Mouse (Mus musculus) limb, embryonic 14.5 days (tissue): ENCODE results near the gene Gm49510. TPM values are rescaled to one million over a fixed set of nuclear protein-coding genes. Genes with fewer than 3 reads are reported as not detected.

Experiments used
- ATAC-seq: fragments of 200-750 bp; cut with Nextera tagmentation; 2 replicates; pipeline ENCODE4 v1.8.0; 2017; ENCODE audit warnings: low read depth, moderate number of reproducible peaks, moderate TSS enrichment; ENCODE audit not compliant: low FRiP score
- DNase-seq: peaks from one replicate; pipeline ENCODE4 v3.0.0-alpha.2; 2015; ENCODE audit warnings: low spot score
- H3K27ac ChIP-seq: fragments of 300-500 bp; sonication (generic); replicated peaks from 2 replicates; pipeline ENCODE4 v1.5.1; 2014; ENCODE audit warnings: low read depth, mild to moderate bottlenecking, low read length, moderate library complexity, mixed read lengths
- H3K27me3 ChIP-seq: fragments of 300-500 bp; sonication (generic); 2 replicates; pipeline ENCODE4 v1.6.1; 2014; ENCODE audit warnings: low read length, mixed read lengths; ENCODE audit not compliant: control insufficient read depth, insufficient read depth
- H3K36me3 ChIP-seq: fragments of 300-500 bp; sonication (generic); 2 replicates; pipeline ENCODE4 v1.6.1; 2014; ENCODE audit warnings: mild to moderate bottlenecking, low read length, moderate library complexity, mixed read lengths; ENCODE audit not compliant: control insufficient read depth, insufficient read depth
- H3K4me1 ChIP-seq: fragments of 300-500 bp; sonication (generic); 2 replicates; pipeline ENCODE4 v1.6.1; 2014; ENCODE audit warnings: antibody characterized with exemption, low read length, mixed read lengths; ENCODE audit not compliant: control insufficient read depth, insufficient read depth
- H3K4me2 ChIP-seq: fragments of 300-500 bp; sonication (generic); replicated peaks from 2 replicates; pipeline ENCODE4 v1.6.1; 2014; ENCODE audit warnings: low read depth, mild to moderate bottlenecking, low read length, moderate library complexity; ENCODE audit not compliant: severe bottlenecking
- H3K4me3 ChIP-seq: fragments of 300-500 bp; sonication (generic); replicated peaks from 2 replicates; pipeline ENCODE4 v1.5.1; 2014; ENCODE audit warnings: low read length
- H3K9ac ChIP-seq: fragments of 300-500 bp; sonication (generic); 2 replicates; pipeline ENCODE4 v1.6.1; 2014; ENCODE audit warnings: mild to moderate bottlenecking, low read depth, low read length, moderate library complexity; ENCODE audit not compliant: severe bottlenecking
- H3K9me3 ChIP-seq: fragments of 300-500 bp; sonication (generic); 2 replicates; pipeline ENCODE4 v1.6.1; 2016; ENCODE audit warnings: low read length; ENCODE audit not compliant: control insufficient read depth
- POLR2A ChIP-seq: fragments of 200-500 bp; IDR thresholded peaks from 2 replicates; pipeline ENCODE4 v1.8.0; 2012; ENCODE audit warnings: inconsistent platforms, mild to moderate bottlenecking, moderate library complexity, borderline replicate concordance; ENCODE audit not compliant: insufficient read depth, insufficient read length; ENCODE audit errors: extremely low read depth
- WGBS: fragments of 180-500 bp; shearing (Covaris S2); extraction: QIAGEN DNeasy Blood & Tissue Kit; methylation state at CpG from one replicate; pipeline ENCODE4 v1.1.7; 2014; 5-methylcytosine and 5-hydroxymethylcytosine counted together
- polyA plus RNA-seq, 2 experiments: library from polyadenylated mRNA; depleted of rRNA in 1 of 2; stranded (reverse) in 1 of 2; unstranded in 1 of 2; fragments of >200 nt; fragmentation: Nextera tagmentation in 1 of 2; extraction: Ambion mirVana in 1 of 2; gene quantifications; 2 replicates each; pipeline versions ENCODE4 v1.2.1 to v1.2.3; 2012 to 2014

Gm49510 gene
- polyA plus RNA-seq, 2 experiments = 0.20 to 0.92 TPM

DNA sequence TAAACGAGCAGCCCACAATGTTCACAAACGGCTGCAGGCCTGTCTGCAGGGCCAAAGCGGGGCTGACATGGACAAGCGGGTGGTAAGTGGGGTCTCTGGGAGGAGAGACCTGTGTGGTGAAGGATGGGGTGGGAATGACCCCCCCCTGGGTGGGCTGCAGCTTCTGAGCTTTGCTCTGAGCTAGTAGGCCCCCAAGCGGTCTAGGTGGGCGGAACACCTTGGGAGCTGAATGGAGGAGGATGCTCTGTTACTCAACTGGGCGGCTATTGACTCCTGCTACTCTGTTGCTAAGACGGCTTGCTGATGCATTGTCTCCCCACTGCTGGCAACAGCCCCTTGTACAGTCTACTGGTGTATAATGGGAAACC, 1.9 kb downstream of the Gm49510 start:
- Histone ChIP-seq H3K36me3 (peaks cover 41% of the 10 kb centered on the region), H3K9me3 (no peaks in the 10 kb centered on the region), H3K9ac (peak overlapping the region; percentile 64), H3K4me1 (peaks cover 26% of the 10 kb centered on the region), H3K27ac (no peak overlapping the region), H3K4me2 (peak overlapping the region; percentile 82), H3K4me3 (peak overlapping the region; percentile 61), H3K27me3 (no peaks in the 10 kb centered on the region)
- ATAC-seq (no peak), DNase-seq (no peak)
- TF ChIP-seq POLR2A = no peak
- WGBS = 45% methylated on average over 8 of the region's 8 CpGs

DNA sequence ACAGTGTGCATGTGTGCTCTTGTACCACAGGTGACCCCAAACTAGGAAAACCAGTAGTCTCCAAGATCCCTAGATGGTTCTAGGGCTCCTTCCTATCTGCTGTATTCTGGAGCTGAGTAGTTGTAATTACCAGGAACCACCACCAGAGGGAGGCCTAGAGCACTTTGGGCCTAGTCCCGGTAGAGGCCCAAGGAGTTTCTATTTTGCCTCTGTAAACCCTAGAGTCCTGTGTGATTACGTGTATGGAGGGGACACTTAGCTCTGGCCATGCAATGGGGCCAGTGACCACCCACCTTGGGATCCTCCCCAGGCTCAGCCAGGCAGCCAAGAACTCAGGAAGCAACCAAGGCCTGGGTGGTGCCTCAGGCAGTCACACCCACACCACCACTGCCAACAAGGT, 3.8 kb downstream of the Gm49510 start:
- no peak for TF ChIP-seq POLR2A
- H3K4me1 ChIP-seq = peaks cover 22% of the 10 kb centered on the region
- no peaks in the 10 kb centered on the region for H3K9me3 ChIP-seq
- no peak overlapping the region for H3K9ac ChIP-seq
- H3K27me3 ChIP-seq = no peaks in the 10 kb centered on the region
- ATAC-seq (peak; percentile 27; the same call in 1 of the 2 replicates), DNase-seq (peak; percentile 87)
- no peak overlapping the region for H3K4me3 ChIP-seq
- 10% methylated on average over 2 of the region's 2 CpGs for WGBS
- no peak overlapping the region for H3K27ac ChIP-seq
- no peak overlapping the region for H3K4me2 ChIP-seq
- H3K36me3 ChIP-seq = peaks cover 57% of the 10 kb centered on the region

DNA sequence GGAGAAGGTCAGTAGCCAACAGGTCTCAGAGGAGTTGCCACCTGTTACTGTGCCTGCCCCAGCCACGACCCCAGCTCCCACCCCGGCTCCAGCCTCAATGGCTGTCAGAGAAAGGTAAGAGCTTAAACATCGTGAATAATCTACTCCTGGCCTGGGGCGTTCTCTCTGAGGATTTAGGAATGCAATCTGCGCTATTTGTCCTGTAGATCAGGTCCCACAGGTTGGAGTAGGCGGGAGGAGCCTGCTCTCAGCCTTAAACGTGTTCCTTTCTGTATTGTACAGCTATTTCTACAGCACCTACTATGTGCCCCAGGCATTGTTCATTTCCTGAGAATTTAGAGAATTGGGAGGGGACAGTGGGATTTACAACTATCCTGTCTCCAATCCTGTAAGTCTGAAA, 8.9 kb downstream of the Gm49510 start:
- H3K9ac ChIP-seq = no peak overlapping the region
- H3K27ac ChIP-seq = no peak overlapping the region
- H3K36me3 ChIP-seq = peaks cover 85% of the 10 kb centered on the region
- no peak overlapping the region for H3K4me2 ChIP-seq
- ATAC-seq (no peak), DNase-seq (no peak)
- H3K4me1 ChIP-seq = 0 out of 2 replicates have a peak, but pooled peaks cover 3% of the 10 kb centered on the region
- TF ChIP-seq POLR2A = no peak
- WGBS = 72% methylated on average over 7 of the region's 7 CpGs
- H3K27me3 ChIP-seq = no peaks in the 10 kb centered on the region
- H3K4me3 ChIP-seq = no peak overlapping the region
- H3K9me3 ChIP-seq = no peaks in the 10 kb centered on the region

DNA sequence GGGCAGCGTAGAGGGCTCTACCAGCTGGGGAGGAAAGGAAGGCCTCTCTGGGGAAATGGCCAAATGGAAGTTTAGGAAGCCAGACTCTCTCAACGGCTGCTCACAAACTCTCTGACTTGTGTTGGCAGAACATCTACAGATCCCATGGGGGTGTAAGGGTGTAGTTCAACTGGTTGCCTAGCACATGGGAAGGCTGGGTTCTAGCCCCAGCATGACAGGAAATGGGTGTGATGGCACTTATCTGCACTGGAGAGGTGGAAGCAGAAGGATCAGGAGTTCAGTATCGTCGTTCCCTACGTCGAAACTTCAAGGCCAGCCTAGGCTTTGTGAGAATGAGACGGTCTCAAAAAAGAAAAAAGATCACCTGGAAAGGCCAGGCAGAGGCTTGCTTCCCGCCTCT, 9.5 kb downstream of the Gm49510 start:
- no peak for DNase-seq
- no peak overlapping the region for H3K27ac ChIP-seq
- ATAC-seq = no peak

DNA sequence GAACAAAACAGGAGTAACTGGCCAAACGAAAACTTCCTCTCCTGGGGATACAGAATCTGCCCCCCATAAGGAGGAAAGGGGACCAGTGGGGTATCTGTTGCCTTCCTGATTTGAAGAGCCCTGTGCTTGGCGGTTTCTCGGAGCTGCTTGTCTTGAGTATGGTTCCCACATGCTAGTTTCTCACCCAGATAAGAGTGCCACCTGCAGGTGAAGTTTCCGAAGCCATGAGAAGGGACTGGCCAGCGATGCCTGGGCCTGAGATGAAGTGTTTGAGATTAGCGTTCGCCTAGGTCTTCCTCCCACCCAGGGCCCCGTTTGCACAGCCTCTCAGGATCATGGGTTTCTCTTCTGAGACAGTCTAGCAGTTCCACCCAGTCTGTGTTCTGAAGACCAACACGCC, 12.6 kb downstream of the Gm49510 start:
- H3K4me3 ChIP-seq = no peak overlapping the region
- 40% methylated on average over 9 of the region's 9 CpGs for WGBS
- DNase-seq (no peak), ATAC-seq (no peak)
- H3K27me3 ChIP-seq = no peaks in the 10 kb centered on the region
- peaks cover 49% of the 10 kb centered on the region for H3K36me3 ChIP-seq
- no peak overlapping the region for H3K4me2 ChIP-seq
- H3K27ac ChIP-seq = no peak overlapping the region
- no peak overlapping the region for H3K9ac ChIP-seq
- H3K9me3 ChIP-seq = no peaks in the 10 kb centered on the region
- H3K4me1 ChIP-seq = peaks cover 21% of the 10 kb centered on the region
- no peak for TF ChIP-seq POLR2A

More for the DNA sequence above, 9.5 kb downstream of the Gm49510 start:
- no peak overlapping the region for H3K9ac ChIP-seq
- 0 out of 2 replicates have a peak, but pooled peaks cover 4% of the 10 kb centered on the region for H3K4me1 ChIP-seq
- WGBS = 89% methylated on average over 8 of the region's 8 CpGs
- TF ChIP-seq POLR2A = no peak
- no peaks in the 10 kb centered on the region for H3K9me3 ChIP-seq
- peaks cover 80% of the 10 kb centered on the region for H3K36me3 ChIP-seq
- H3K4me3 ChIP-seq = no peak overlapping the region
- H3K4me2 ChIP-seq = no peak overlapping the region
- no peaks in the 10 kb centered on the region for H3K27me3 ChIP-seq

DNA sequence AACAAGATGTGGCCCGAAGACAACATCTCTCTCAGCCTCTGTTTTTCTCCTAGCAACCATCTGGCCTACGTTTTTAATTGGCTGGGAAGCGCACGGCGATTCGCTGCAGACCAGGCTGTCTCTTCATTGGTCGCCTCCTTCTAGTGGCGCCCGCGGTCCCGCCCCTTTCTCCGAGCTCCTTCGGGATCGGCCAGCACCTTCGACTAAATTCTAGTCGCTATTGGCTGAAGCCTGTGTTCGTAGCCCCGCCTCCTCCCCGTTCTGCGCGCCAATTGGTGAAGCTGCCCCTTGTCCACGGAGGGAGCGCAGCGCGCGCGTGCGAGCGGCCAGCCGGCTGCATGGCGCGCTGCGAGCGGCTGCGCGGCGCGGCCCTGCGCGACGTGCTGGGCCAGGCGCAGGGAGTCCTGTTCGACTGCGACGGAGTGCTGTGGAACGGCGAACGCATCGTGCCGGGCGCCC, 14.2 kb downstream of the Gm49510 start, which contains the start of gene Pdxp:
Pdxp (plus strand) TSS at position 288 of the 459 bp plus-strand sequence.
- H3K36me3 ChIP-seq = peaks cover 44% of the 10 kb centered on the region
- peak; percentile 74; the same call in 1 of the 2 replicates for TF ChIP-seq POLR2A
- DNase-seq = peak; percentile 99

More for the DNA sequence above, 14.2 kb downstream of the Gm49510 start, which contains the start of gene Pdxp:
- peak within 1 kb of the TSS; percentile 86 for H3K27ac ChIP-seq
- peaks cover 21% of the 10 kb centered on the region for H3K4me1 ChIP-seq
- H3K4me3 ChIP-seq = peak within 1 kb of the TSS; percentile 69
- peak within 1 kb of the TSS; percentile 94 for H3K4me2 ChIP-seq
- ATAC-seq = peak; percentile 94
- peak within 1 kb of the TSS; percentile 71 for H3K9ac ChIP-seq
- under 1% methylated on average over 43 of the region's 51 CpGs for WGBS
- H3K9me3 ChIP-seq = no peaks in the 10 kb centered on the region
- no peaks in the 10 kb centered on the region for H3K27me3 ChIP-seq
